Mouse (Mus musculus): ENCODE data around the gene Gm595. TPM values are rescaled to one million over a fixed set of nuclear protein-coding genes. Genes with fewer than 3 reads are reported as not detected.

The Gm595 gene
- polyA plus RNA-seq (2011; ENCODE audit: insufficient read depth, insufficient read length, low read depth, missing spikeins), result not detected in 2 replicates

GRCm38 (mm10) chrX:48877613-48878012, at the start of gene Gm595:
TSS of gene Gm595 (minus strand) at chrX:48877713.
- Histone ChIP-seq H3K9me3 (replicated peaks; ENCODE audit: control insufficient read depth, insufficient read depth, low read length, poor library complexity, severe bottlenecking) (no peaks in the 10 kb centered on the region), H3K9ac (ENCODE audit: low read depth, poor library complexity, severe bottlenecking) (no peak within 1 kb of the TSS), H3K27me3 (ENCODE audit: control insufficient read depth, insufficient read depth, low read length, poor library complexity, severe bottlenecking) (no peaks in the 10 kb centered on the region), H3K36me3 (ENCODE audit: control insufficient read depth, insufficient read depth, low read length, poor library complexity, severe bottlenecking) (no peaks in the 10 kb centered on the region), H3K4me1 (ENCODE audit: control insufficient read depth, insufficient read depth, low read length) (no peaks in the 10 kb centered on the region), H3K4me3 (ENCODE audit: low read depth, low read length) (no peak within 1 kb of the TSS), H3K27ac (ENCODE audit: insufficient read depth, low read length) (no peak within 1 kb of the TSS)
- TF ChIP-seq EP300 (IDR thresholded peaks at IDR 0.05; ENCODE audit: insufficient read depth, low read depth, low read length) (no peak), CTCF (IDR thresholded peaks at IDR 0.05; ENCODE audit: low read depth, low read length) (no peak), POLR2A (IDR thresholded peaks at IDR 0.05; ENCODE audit: insufficient read depth, low read length) (no peak)

- no peaks in the 10 kb centered on the region for H3K4me1 ChIP-seq (ENCODE audit: control insufficient read depth, insufficient read depth, low read length)
- no peak overlapping the region for H3K9ac ChIP-seq (ENCODE audit: low read depth, poor library complexity, severe bottlenecking)
- H3K4me3 ChIP-seq (ENCODE audit: low read depth, low read length), result no peak overlapping the region
- TF ChIP-seq EP300 (IDR thresholded peaks at IDR 0.05; ENCODE audit: insufficient read depth, low read depth, low read length) (no peak), CTCF (IDR thresholded peaks at IDR 0.05; ENCODE audit: low read depth, low read length) (no peak), POLR2A (IDR thresholded peaks at IDR 0.05; ENCODE audit: insufficient read depth, low read length) (no peak)
- H3K9me3 ChIP-seq (replicated peaks; ENCODE audit: control insufficient read depth, insufficient read depth, low read length, poor library complexity, severe bottlenecking), result no peaks in the 10 kb centered on the region
- H3K27me3 ChIP-seq (ENCODE audit: control insufficient read depth, insufficient read depth, low read length, poor library complexity, severe bottlenecking), result no peaks in the 10 kb centered on the region
- no peaks in the 10 kb centered on the region for H3K36me3 ChIP-seq (ENCODE audit: control insufficient read depth, insufficient read depth, low read length, poor library complexity, severe bottlenecking)
- no peak overlapping the region for H3K27ac ChIP-seq (ENCODE audit: insufficient read depth, low read length)
These were observed 30.9 kb upstream of the Gm595 start for GRCm38 (mm10) chrX:48908421-48908820.

GRCm38 (mm10) chrX:48903744-48904143, 26.2 kb upstream of the Gm595 start:
- Histone ChIP-seq H3K9ac (ENCODE audit: low read depth, poor library complexity, severe bottlenecking) (no peak overlapping the region), H3K4me1 (ENCODE audit: control insufficient read depth, insufficient read depth, low read length) (no peaks in the 10 kb centered on the region)
- TF ChIP-seq EP300 (IDR thresholded peaks at IDR 0.05; ENCODE audit: insufficient read depth, low read depth, low read length) (no peak), POLR2A (IDR thresholded peaks at IDR 0.05; ENCODE audit: insufficient read depth, low read length) (no peak), CTCF (IDR thresholded peaks at IDR 0.05; ENCODE audit: low read depth, low read length) (no peak)

GRCm38 (mm10) chrX:48899555-48899954, 22.0 kb upstream of the Gm595 start:
- no peak for TF ChIP-seq POLR2A (IDR thresholded peaks at IDR 0.05; ENCODE audit: insufficient read depth, low read length)
- TF ChIP-seq CTCF (IDR thresholded peaks at IDR 0.05; ENCODE audit: low read depth, low read length), result no peak
- TF ChIP-seq EP300 (IDR thresholded peaks at IDR 0.05; ENCODE audit: insufficient read depth, low read depth, low read length), result no peak
- Histone ChIP-seq H3K4me3 (ENCODE audit: low read depth, low read length) (no peak overlapping the region), H3K4me1 (ENCODE audit: control insufficient read depth, insufficient read depth, low read length) (no peaks in the 10 kb centered on the region)

More at GRCm38 (mm10) chrX:48903744-48904143, 26.2 kb upstream of the Gm595 start:
- no peak overlapping the region for H3K27ac ChIP-seq (ENCODE audit: insufficient read depth, low read length)
- H3K4me3 ChIP-seq (ENCODE audit: low read depth, low read length), result no peak overlapping the region
- no peaks in the 10 kb centered on the region for H3K9me3 ChIP-seq (replicated peaks; ENCODE audit: control insufficient read depth, insufficient read depth, low read length, poor library complexity, severe bottlenecking)
- H3K27me3 ChIP-seq (ENCODE audit: control insufficient read depth, insufficient read depth, low read length, poor library complexity, severe bottlenecking), result no peaks in the 10 kb centered on the region
- no peaks in the 10 kb centered on the region for H3K36me3 ChIP-seq (ENCODE audit: control insufficient read depth, insufficient read depth, low read length, poor library complexity, severe bottlenecking)

GRCm38 (mm10) chrX:48896803-48897202, 19.3 kb upstream of the Gm595 start:
- H3K27me3 ChIP-seq (ENCODE audit: control insufficient read depth, insufficient read depth, low read length, poor library complexity, severe bottlenecking), result no peaks in the 10 kb centered on the region
- no peaks in the 10 kb centered on the region for H3K36me3 ChIP-seq (ENCODE audit: control insufficient read depth, insufficient read depth, low read length, poor library complexity, severe bottlenecking)
- no peak overlapping the region for H3K27ac ChIP-seq (ENCODE audit: insufficient read depth, low read length)
- no peak overlapping the region for H3K9ac ChIP-seq (ENCODE audit: low read depth, poor library complexity, severe bottlenecking)
- no peaks in the 10 kb centered on the region for H3K9me3 ChIP-seq (replicated peaks; ENCODE audit: control insufficient read depth, insufficient read depth, low read length, poor library complexity, severe bottlenecking)
- TF ChIP-seq EP300 (IDR thresholded peaks at IDR 0.05; ENCODE audit: insufficient read depth, low read depth, low read length) (no peak), CTCF (IDR thresholded peaks at IDR 0.05; ENCODE audit: low read depth, low read length) (no peak), POLR2A (IDR thresholded peaks at IDR 0.05; ENCODE audit: insufficient read depth, low read length) (no peak)
- H3K4me1 ChIP-seq (ENCODE audit: control insufficient read depth, insufficient read depth, low read length), result no peaks in the 10 kb centered on the region
- no peak overlapping the region for H3K4me3 ChIP-seq (ENCODE audit: low read depth, low read length)

More at GRCm38 (mm10) chrX:48899555-48899954, 22.0 kb upstream of the Gm595 start:
- H3K27ac ChIP-seq (ENCODE audit: insufficient read depth, low read length), result no peak overlapping the region
- no peak overlapping the region for H3K9ac ChIP-seq (ENCODE audit: low read depth, poor library complexity, severe bottlenecking)
- H3K27me3 ChIP-seq (ENCODE audit: control insufficient read depth, insufficient read depth, low read length, poor library complexity, severe bottlenecking), result no peaks in the 10 kb centered on the region
- H3K36me3 ChIP-seq (ENCODE audit: control insufficient read depth, insufficient read depth, low read length, poor library complexity, severe bottlenecking), result no peaks in the 10 kb centered on the region
- H3K9me3 ChIP-seq (replicated peaks; ENCODE audit: control insufficient read depth, insufficient read depth, low read length, poor library complexity, severe bottlenecking), result no peaks in the 10 kb centered on the region

GRCm38 (mm10) chrX:48893946-48894345, 16.4 kb upstream of the Gm595 start:
- Histone ChIP-seq H3K4me3 (ENCODE audit: low read depth, low read length) (no peak overlapping the region), H3K9me3 (replicated peaks; ENCODE audit: control insufficient read depth, insufficient read depth, low read length, poor library complexity, severe bottlenecking) (no peaks in the 10 kb centered on the region), H3K27me3 (ENCODE audit: control insufficient read depth, insufficient read depth, low read length, poor library complexity, severe bottlenecking) (no peaks in the 10 kb centered on the region), H3K4me1 (ENCODE audit: control insufficient read depth, insufficient read depth, low read length) (no peaks in the 10 kb centered on the region), H3K27ac (ENCODE audit: insufficient read depth, low read length) (no peak overlapping the region), H3K9ac (ENCODE audit: low read depth, poor library complexity, severe bottlenecking) (no peak overlapping the region), H3K36me3 (ENCODE audit: control insufficient read depth, insufficient read depth, low read length, poor library complexity, severe bottlenecking) (no peaks in the 10 kb centered on the region)
- 0 out of 2 replicates have a peak, but pooled peaks have one; percentile 29 for TF ChIP-seq EP300 (IDR thresholded peaks at IDR 0.05; ENCODE audit: insufficient read depth, low read depth, low read length)
- TF ChIP-seq CTCF (IDR thresholded peaks at IDR 0.05; ENCODE audit: low read depth, low read length), result no peak
